Mouse (Mus musculus) liver, embryonic 14.5 days (tissue): Measurements from ENCODE around the gene Saa1.

Source experiments
- CTCF ChIP-seq: IDR thresholded peaks from 2 replicates; pipeline ENCODE4 v1.5.1; 2016; ENCODE audit warnings: antibody characterized with exemption, low read depth, control low read depth
- EP300 ChIP-seq: IDR thresholded peaks from 2 replicates; pipeline ENCODE4 v1.6.1; 2016; ENCODE audit warnings: antibody characterized with exemption, low read depth

GRCm38 (mm10) chr7:46746381-46746780 lies 3.6 kb upstream of the Saa1 start:
- TF ChIP-seq CTCF (no peak), EP300 (no peak)
